Mouse (Mus musculus) ES-Bruce4 (cell line): ENCODE results near the gene Rassf7.

Experiments
- CTCF ChIP-seq: IDR thresholded peaks from one replicate; pipeline ENCODE4 v1.8.1; 2011; ENCODE audit warnings: low read depth, low read length
- EP300 ChIP-seq: IDR thresholded peaks from 2 replicates; pipeline ENCODE4 v1.6.1; 2011; ENCODE audit warnings: low read depth, low read length; ENCODE audit not compliant: insufficient read depth
- POLR2A ChIP-seq: IDR thresholded peaks from one replicate; pipeline ENCODE4 v1.8.1; 2011; ENCODE audit warnings: low read length; ENCODE audit not compliant: insufficient read depth

GRCm38 (mm10) chr7:141196619-141197282 is 18.9 kb upstream of the Rassf7 start:
- TF ChIP-seq POLR2A, result no peak
- TF ChIP-seq CTCF, result no peak
- no peak for TF ChIP-seq EP300
